Mouse (Mus musculus) megakaryocyte, embryonic 14.5 days (primary cell): ENCODE data around the gene Frem2.

ENCODE experiments used
- FLI1 ChIP-seq: IDR thresholded peaks from 2 replicates; pipeline ENCODE4 v1.6.1; 2012; ENCODE audit warnings: low read length, inconsistent platforms, mixed read lengths
- GATA1 ChIP-seq: IDR thresholded peaks from 3 replicates; pipeline ENCODE4 v1.6.1; 2012; ENCODE audit warnings: mixed read lengths, low read length, inconsistent platforms, borderline replicate concordance

GRCm38 (mm10) chr3:53649425-53649824, 7.7 kb downstream of the Frem2 start:
- no peak for TF ChIP-seq FLI1
- no peak for TF ChIP-seq GATA1
